Mouse (Mus musculus) cerebellum, adult 8-10 months (tissue): ENCODE results near the gene 4930519G04Rik.
"Not testable (repeated sequence)": the region's sequence is repeated elsewhere in the genome, so short reads cannot be mapped to it uniquely, and the experiment has no call there.

Experiments
- DNase-seq: peaks from one replicate; pipeline ENCODE4 v3.0.0; 2022

The 4930519G04Rik gene

DNA sequence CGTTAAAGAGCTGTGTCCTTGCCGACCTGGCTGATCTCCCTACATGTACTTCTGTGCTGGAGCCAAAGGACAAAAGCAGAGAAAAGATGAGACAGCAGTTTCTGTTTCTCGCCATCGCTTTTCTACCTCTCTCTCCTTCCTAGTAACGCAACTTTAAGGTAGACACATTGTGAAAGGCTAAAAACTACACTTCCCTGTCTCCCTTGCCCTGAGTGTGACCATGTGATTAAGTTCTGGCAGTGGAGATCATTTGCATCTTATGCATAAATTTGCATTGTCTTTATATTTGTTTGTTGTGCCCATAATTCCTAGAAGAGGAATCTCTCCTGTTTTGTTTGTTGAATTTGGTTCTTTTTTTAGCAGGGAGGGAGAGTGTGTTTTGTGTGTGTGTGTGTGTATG lies 62.4 kb downstream of the 4930519G04Rik start:
- no peak for DNase-seq

DNA sequence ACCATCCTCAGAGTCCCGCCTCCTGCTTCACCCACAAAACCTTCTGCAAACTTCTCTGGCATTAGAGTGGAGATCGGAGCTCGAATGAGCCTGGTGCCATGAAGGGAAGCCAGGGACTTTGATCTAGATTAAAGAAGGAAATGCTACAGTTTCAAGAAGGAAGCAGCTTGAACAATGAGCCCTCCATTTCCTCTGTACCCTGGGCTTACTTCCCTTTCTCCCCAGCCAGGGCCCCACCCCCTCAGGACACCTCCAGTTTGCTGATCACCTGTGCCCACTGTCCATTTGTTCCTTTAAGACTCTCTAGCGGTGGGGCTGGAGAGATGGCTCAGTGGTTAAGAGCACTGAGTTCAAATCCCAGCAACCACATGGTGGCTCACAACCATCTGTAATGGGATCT lies 63.3 kb downstream of the 4930519G04Rik start:
- DNase-seq, result no peak

GRCm38 (mm10) chr5:114917357-114917756 lies 63.9 kb downstream of the 4930519G04Rik start:
- DNase-seq, result not testable (repeated sequence)

DNA sequence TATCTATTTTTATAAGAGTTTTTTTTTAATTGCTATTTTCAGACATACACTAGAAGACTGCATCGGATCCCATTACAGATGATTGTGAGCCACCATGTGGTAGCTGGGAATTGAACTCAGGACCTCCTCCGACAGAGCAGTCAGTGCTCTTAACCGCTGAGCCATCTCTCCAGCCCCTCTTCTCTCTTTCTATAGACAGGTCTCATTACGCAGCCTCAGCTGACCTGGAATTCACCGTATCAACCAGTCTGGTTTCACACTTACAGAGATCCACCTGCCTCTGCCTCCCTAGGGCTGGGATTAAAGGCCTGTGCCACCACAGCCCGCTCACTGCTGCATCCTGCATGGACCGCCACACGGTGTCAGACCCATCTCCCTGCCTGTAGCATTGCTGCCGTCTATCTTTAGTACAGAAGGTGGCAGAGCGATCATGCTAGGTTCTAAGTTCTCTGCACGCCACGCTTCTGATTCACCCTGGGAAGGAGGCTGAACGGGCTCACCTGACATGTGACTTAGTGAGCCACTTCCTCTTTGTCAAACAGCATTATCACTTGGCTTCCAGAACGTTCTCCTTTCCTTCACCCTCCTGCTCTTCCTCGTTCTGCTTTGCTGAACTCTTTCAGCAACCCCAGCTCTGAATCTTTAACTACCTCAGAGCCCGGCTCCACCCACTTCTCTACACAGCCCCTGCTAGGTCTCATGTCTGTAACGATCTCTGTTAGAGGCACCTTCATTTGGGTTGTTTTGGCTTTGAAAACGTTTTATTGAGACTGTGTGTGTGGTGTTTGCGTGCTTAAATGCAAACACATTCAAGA lies 68.3 kb downstream of the 4930519G04Rik start:
- no peak for DNase-seq

DNA sequence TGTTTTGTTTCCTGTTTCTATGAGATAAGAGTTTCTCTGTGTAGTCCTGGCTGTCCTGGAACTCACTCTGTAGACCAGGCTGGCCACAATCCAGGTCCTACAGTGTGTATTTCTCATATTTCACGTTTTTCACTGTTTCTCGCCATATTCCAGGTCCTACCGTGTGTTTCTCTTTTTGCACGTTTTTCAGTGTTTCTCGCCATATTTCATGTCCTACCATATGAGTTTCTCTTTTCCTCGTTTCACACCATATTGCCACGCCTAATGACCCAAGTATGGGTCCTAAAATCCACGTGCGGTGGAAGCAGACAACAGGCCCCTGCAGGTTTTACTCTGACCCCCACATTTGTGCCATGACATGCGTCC lies 68.9 kb downstream of the 4930519G04Rik start:
- no peak for DNase-seq

GRCm38 (mm10) chr5:114922998-114923473 lies 69.6 kb downstream of the 4930519G04Rik start, which contains the start of gene Oasl1:
TSS of gene Oasl1 (plus strand) at chr5:114923240.
- no peak for DNase-seq

DNA sequence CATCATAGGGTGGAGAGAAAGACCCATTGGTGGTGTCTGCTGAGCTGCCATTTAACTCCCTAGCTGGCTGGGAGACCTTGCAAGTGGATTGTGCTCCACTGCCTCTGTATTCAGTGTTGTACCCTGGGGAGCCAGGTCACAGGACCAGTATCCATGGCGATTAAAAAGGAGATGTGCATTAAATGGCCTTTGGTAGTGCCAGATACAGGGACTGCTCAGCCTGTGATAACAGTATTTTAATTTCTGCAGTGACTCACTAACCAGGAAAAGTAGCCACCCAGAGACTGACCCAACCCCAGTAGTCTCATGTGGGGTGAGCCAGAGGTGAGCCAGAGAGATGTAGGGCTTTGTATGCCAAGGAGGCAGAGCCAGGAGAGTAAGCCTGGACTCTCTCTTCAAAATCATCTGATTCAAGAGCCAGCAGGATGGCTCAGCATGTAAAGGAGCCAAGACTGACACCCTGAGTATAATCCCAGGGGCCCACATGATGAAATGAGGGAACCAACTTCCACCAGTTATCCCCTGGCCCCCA lies 72.8 kb downstream of the 4930519G04Rik start:
- no peak for DNase-seq

- DNase-seq, result no peak
These were observed 73.3 kb downstream of the 4930519G04Rik start for GRCm38 (mm10) chr5:114926753-114927152.

DNA sequence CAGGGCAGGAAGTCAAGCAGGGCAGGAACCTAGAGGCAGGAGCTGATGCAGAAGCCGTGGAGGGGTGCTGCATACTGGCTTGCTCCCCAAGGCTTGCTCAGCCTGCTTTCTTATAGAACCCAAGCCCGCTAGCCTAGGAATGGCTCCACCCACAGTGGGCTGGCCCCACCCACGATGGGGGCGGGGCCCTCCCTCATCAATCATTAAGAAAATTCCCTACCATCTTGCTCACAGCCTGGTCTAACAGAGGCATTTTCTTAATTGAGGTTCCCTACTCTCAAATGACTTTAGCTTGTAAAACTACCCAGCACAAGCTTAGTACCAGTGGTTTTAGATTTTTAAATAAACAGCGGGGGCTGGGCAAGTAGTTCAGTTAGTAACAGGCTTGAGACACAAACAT lies 78.2 kb downstream of the 4930519G04Rik start:
- DNase-seq, result no peak

DNA sequence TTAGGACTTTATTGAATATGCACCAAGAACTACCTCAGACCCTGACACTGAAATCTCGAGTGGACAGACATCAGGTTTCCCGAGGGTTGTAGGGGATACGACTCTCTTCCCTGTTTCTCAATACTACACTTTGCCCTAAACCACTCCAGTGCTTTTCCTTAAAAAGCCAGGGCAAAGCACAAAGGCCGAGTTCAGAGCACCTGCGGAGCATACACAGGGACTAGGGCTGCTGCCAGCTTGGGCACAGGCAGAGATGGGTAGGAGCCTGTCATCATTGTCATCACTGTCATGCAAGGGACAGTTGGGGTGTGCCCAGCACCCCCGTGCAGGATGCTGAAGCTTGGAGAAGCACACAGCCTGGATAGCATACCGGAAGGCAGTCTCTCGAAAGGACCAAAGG lies 79.7 kb downstream of the 4930519G04Rik start:
- DNase-seq, result no peak
